Mouse (Mus musculus) cerebellum, adult 11 months (tissue): ENCODE measurements around the gene Rasl10b.

Experiments
- DNase-seq: peaks from one replicate; pipeline ENCODE4 v3.0.0; 2022

Gene Rasl10b

GRCm38 (mm10) chr11:83468765-83469164 lies 59.8 kb downstream of the Rasl10b start:
- no peak for DNase-seq
